Mouse (Mus musculus): ENCODE data around the gene Lyrm7.
"Not testable (repeated sequence)": the region's sequence is repeated elsewhere in the genome, so short reads cannot be mapped to it uniquely, and the experiment has no call there.

Lyrm7 gene

DNA sequence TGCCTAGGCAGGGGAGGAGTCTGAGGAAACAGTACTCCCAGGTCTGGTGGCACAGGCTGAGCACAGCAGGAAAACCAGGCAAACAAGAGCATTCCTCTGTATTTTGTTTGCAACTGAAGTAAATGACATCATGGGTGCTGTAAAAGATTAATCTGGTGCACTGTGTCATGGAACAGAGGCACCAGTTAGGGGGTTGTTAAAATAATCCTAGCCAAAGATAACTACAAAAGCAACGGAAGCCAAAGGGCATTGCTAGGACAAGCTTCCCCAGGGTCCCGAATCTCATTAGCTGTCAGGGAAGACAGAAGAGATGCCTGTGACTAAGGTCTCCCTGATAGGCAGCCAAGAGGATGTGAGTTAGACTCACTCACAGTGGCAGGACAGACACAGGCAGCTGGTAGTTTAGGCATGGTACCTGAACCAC is 20.3 kb upstream of the Lyrm7 start:
- no peak for DNase-seq (ENCODE audit: low spot score)

DNA sequence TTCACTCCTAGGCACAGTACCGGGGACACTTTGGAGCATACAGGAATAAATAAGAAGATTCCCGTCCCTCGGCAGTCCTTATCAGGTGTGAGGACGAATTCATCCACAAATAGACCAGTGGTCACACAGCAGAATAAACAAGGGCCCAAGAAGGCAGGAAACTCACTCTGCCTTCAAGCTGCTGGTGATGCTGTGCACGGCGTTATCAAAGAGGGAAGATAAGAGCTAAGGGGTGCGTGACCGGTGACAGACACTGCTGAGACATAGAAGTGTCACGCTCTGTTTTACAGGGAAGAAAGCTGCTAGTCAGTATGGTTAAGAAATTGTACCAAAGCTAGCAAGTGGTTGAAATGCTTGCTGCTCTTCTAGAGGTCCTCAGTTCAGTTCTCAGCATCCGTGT is 19.2 kb upstream of the Lyrm7 start:
- no peak for DNase-seq (ENCODE audit: low spot score)

DNA sequence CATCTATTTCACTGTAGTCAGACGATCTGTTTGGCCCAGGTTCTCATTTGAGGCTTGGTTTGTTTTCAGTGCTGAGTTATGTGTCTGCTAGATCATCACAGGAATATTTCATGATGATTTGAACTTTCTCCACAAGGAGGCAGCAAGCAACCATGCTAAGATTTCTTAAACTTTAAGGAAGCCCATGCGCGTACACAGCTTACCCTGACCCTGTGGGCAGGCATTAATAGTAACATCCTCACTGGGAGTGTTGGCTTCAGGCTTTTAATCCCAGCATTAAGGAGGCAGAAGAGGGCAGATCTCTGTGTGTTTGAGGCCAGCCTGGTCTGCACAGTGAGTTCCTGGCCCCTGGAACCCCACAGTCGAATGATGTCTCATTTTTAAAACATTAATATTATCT is 18.7 kb upstream of the Lyrm7 start:
- peak; percentile 82 for DNase-seq (ENCODE audit: low spot score)

DNA sequence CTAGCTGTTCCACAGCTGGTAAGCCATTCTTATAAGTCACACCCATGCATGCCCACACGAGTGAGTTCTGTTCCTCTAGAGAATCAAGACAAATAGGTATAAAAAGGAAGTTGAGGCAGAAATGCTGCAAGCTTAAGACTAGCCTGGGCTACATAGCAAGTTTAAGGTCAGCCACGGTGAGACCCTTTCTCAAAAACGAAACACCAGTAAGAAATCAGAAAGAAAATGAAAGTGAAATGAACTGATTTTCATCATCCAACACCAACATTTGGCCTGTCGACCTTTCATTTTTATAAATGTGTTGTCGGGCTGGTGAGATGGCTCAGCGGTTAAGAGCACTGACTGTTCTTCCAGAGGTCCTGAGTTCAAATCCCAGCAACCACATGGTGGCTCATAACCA is 18.2 kb upstream of the Lyrm7 start:
- no peak for DNase-seq (ENCODE audit: low spot score)

DNA sequence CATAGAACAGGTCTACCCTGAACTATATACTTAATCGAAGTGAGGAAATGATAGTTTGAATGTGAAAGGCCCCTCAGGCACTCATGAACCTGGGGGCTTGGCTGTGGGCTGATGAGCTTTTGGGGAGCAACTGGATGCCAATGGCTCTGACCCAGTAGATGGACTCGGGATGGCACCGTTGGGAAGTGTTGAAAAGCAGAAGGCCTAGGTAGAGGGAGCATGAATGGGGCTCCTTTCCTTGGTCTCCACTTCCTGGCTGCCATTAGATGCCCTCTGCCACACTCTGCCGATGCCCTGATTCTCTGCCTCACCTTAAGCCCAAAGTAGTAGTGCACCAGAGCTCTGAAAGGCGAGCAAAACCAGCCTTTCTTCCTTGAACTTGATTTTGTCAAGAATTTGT is 15.3 kb upstream of the Lyrm7 start:
- DNase-seq (ENCODE audit: low spot score) = no peak

DNA sequence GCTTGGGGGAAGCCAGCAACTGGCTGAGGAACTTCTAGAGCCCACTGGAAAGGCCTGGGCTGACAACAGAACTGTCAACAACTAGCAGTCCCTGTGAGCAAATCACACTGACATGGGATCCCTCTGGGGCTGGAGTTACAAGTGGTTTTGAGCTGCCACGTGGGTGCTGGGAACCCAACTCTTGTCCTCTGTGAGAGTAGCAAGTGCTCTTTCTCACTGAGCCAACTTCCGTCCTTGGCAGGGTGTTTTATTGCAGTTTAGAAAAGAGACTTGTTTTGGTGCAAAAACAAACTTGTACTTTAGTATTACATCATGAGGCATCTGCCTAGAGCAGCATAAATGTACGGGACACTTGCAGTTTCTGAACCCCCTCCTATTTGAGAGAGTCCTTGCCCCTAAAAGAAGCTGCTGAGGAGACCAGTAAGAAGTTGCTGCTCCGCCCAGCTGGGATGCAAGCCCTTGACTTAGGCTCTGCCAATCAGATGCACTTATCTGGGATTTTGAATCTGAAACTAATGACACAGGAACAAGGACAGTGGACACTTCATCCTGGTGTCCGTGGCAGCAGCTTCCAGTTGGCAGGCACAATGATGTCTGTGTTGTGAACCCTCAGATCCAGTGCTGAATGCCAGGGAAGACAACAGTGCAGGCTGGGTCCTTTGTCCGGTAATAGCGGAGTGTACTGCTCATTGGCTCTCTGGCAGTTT is 11.3 kb upstream of the Lyrm7 start:
- DNase-seq (ENCODE audit: low spot score) = no peak

DNA sequence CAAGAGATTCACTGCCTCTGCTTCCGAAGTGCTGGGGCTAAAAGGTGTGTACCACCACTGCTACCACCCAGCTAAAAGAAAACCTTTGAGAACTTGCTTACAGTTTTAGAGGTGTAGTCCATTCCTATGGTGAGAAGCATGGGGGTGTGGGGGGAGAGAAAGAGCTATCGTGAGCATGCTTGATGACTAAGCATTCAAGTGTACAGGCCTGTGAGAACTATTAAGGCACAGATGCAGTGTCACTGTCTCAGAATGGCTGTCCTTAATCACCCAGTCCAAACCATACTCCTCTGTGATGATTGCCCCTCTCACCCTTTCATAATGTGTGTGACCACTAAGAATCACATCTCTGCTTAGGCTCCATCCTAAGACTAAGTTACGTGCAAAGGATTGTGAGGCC is 8.6 kb upstream of the Lyrm7 start:
- DNase-seq (ENCODE audit: low spot score) = no peak

DNA sequence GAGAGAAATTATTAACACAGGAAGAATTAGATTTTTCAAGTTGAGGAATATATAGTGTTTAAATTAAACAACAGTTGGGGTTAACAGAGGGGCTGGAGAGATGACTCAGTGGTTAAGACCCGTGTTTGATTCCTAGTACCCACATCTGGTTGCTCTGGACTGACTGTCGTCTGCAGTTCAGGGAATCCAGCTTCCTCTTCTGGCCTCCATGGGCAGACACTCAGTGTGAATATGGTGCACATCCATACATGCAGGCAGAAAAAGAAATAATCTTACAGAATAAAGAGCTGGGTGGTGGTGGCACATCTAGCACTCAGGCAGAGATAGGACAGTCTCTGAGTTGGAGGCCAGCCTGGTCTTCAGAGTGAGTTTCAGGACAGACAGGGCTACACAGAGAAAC is 7.7 kb upstream of the Lyrm7 start:
- DNase-seq (ENCODE audit: low spot score) = no peak

DNA sequence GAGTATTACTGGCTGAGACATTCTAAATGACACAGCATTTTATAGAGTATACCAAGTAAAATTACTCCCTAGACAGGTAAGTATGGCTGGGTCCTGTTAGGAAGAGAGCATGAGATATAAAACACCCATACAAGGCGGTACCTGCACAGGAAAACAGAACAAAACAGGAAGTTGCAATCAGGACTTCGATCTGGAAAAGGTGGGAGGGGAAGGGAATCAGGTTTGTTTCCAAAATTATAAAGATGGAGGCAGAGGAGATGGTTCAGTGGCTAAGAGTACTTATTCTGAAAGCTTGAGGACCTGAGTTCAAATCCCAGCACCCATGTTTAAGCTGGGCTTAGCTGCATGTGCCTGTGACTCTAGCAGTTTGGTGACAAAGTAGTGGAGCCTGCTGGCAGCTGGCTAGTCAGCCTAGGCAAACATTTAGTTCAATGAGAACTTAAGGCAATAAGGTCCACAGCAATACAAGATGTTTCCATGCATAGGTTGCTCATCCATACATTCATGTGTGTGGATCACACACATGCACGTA is 7.3 kb upstream of the Lyrm7 start:
- no peak for DNase-seq (ENCODE audit: low spot score)

DNA sequence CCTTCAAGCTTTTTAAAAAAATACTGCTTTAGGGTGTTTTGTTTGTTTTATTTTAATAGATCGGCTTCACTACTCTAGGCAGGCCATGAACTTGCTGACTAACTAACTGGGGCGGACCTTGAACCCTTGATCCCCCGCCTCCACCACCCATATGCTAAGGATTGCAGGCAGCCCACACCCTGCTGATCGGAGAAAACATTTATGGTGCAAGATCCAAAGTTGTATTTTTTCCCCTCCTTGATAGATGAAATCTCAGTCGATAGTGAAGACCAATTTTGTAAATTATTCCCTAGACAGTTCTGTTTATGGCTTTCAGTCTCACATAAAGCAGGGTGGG is 6.3 kb upstream of the Lyrm7 start:
- DNase-seq (ENCODE audit: low spot score) = peak; percentile 51

DNA sequence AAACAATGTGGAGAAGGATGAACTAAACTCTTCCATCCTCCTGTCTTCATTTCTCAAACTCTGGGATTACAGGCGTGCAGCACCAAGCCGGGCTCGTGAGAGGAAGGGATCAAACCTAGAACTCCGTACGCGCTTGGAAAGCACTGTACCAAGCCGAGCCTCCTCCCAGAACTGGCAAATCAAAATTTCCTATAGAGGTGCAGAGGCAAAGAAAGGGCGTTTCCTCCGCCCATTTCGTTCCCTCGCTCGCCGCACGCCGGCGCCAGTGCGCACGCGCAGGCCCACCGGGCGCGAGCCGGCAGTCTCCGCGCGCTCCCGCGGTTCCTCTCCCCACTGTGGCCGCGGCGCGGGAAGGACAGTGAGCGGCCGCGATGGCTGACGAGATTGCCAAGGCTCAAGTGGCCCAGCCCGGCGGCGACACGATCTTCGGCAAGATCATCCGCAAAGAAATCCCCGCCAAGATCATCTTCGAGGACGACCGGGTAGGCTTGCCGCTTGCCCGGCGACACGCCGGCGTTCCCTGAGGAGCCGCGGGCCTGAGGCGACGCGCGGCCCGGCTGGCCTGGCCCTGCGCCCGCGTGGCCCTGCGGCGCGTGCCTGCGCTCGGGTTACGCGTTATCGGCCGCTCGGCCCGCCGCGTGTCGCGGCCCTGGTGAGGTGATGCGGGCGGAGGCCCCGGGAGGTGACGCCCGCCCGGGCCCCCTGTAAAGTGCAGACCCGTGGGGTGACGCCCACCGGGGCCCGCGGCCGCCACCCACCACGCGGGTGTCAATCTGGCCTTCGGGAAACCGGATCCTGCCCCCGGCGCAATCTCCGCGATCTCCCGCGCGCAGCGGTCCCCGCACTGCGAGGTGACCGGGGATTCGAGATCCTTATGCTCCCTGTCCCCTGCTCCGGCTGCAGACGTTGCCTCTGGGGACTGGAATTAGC is 5.7 kb upstream of the Lyrm7 start, which contains the start of gene Hint1:
Hint1 (plus strand) TSS at position 265 of the 930 bp plus-strand sequence.
- DNase-seq (ENCODE audit: low spot score) = peak; percentile 94

DNA sequence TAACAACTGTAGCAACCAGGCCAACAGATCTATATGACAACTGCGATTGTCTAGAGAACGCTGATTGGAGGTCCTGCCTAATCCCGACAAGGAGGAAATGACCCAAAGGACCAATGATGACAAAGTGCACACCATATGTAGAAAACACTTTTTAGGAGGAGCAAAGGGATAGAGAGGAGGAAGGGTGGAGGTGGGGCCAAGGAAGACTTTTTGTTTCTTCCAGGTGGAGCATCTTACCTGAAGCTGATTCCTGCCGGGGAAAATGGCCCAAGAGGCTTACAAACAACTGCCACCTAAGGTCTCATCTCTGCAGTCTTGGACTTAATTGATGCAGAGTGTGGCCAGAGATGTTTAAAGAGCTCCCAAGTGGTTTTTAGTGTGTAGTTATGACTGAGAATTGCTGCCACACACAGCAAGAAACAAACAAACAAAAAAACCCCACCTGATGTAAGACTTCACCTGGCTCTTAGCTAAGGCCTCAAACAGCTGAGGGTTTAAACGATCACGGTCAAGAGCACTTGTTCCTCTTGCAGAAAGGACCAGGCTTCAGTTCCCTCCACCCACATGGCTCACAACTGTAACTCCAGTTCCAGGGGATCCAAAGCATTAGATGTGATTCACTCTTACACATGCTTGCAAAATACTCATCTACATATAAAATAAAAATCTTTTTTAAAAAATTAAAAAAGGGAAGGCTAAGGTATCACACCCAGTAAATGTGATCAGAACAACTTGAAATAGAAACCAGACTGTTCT is 4.8 kb upstream of the Lyrm7 start:
- no peak for DNase-seq (ENCODE audit: low spot score)

DNA sequence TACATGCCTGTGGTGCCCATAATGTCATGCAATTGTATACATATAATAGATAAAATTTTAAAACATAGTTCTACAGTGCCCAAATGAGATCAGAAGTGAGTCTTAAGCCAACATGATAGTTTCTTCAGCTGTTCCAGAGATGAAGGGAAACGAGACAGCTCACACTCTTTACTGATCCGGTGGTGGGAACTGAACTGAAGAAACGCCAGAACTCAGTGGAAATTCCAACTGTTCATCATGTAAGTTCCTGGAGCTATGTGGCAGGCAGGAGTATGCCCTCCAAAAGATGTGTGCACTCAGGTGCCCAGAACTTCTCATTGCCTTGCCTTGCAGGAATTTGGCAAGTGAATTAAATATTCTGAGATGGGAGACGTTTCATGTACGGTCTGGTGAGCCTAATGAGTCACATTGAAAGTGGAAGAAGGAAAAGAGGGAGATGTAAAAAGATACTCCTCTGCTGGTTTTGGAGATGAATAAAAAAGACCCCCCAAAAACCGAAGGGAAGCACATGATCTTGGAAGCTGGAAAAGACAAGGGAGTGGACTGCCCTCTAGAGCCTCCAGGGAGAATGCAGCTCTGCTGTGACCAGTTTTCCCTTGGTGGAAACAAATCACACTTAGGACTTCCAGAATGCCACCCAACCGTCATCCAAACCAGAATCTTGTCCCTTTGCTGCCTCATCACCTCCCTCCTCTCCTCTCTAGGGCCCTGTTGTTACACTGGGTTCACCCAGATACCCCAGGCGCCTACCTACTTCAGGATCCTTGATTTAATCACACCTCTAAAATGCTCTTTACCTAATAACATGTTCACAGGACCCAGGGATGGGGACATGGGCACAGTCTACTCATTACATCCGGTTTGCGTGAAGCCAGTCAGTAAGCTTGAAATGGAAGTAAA is 2.2 kb upstream of the Lyrm7 start:
- DNase-seq (ENCODE audit: low spot score) = peak; percentile 82

DNA sequence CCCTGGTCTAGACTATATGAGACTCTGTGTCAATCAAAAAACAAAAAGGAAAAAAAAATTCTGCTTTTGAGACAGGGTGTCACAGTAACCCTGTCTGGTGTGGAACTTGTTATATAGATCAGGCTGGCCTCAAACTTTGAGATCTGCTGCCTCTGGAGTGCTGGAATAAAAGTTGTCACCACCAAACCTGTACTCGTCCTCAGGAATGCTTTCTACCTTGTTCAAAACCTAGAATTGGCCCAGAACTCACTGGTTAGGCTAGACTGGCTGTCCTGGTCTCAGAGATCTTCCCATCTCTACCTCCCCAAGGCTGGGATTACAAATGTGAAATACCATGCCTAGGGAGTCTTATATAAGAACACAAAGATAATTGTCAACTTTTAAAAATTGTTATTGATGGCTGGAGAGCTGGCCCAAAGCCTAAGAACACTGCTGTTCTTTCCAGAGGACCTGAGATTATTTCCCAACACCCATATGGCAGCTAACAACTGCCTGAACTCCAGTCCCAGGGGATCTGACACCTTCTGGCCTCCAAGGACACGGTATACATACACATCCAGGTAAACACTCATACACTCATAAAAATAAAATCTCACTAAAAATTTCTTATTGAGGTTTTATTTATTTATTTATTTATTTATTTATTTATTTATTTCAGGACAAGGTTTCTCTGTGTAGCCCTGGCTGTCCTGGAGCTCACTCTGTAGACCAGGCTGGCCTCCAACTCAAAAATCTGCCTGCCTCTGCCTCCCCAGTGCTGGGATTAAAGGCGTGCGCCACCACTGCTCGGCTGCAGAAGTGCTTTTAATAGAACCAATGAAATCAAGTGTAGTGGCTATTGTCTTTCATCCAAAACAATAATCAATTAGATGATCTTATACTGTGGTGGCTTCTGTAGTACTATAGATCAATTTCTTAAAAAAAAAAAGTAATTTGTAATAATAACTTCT is 1.0 kb upstream of the Lyrm7 start:
- DNase-seq (ENCODE audit: low spot score) = no peak

DNA sequence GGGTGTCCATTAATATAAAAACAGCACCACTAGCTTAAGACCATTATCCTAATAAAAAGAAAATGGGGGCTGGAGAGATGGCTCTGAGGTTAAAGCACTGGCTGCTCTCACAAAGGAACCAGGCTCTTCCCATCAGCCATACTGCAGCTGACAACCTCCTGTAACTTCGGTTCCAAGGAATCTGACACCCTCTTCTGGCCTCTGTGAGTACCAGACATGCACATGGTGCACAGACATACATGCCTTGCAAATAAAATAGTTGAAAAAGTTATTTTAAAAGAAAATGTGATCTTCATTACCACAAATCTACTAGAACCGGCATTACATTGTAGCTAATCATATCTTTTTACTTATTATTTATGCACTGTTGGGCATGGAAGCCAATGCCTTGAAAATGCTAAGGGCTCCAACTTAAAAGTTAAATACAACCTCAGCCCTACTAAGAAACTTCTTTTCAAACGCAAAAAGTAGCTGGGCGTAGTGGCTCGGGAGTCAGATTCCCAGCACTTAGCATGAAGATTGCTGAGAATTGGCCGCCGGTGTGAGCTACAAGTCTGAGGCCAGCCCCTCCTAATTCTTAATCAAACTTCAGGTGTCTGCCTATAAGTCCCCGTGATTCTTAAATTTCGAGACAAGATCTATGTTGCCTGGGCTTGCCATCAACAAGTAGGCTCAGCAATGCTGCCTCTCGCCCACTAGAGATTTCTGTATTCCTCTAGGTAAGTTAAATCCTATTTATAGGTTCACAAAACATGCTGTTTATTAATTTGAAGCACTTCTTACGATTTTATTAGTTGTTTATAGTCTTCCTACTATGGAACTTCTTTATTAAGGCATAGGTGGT is 1.2 kb downstream of the Lyrm7 start:
- DNase-seq (ENCODE audit: low spot score) = peak; percentile 39

DNA sequence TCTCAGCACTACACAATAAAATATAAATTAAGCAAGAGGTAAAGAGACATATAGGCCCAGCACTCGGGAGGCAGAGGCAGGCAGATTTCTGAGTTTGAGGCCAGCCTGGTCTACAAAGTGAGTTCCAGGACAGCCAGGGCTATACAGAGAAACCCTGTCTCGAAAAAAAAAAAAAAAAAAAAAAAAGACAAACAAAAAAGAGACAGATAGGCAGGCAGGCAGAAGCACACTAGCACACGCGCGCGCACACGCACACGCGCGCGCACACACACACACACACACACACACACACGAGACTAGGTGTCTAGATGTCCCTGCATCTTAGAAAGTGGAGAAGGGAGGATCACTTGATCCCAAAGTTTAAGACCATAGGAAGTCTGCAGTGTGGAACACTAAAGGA is 1.8 kb downstream of the Lyrm7 start:
- not testable (repeated sequence) for DNase-seq (ENCODE audit: low spot score)

DNA sequence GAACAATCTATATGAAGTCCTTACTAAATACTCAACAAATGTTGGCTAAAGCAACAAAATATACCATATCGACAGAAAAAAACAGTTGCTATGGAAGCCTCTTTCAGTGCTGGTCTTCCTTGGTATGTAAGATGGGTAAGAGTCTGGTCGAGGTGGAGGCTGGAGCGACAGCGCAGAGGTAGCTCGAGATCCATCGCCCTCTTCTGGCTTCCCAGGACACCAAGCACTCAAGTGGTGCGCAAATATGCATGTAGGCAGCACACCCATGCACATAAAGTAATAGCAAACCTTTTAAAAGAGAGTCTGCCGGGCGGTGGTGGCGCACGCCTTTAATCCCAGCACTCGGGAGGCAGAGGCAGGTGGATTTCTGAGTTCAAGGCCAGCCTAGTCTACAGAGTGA is 9.1 kb downstream of the Lyrm7 start:
- DNase-seq (ENCODE audit: low spot score) = no peak

DNA sequence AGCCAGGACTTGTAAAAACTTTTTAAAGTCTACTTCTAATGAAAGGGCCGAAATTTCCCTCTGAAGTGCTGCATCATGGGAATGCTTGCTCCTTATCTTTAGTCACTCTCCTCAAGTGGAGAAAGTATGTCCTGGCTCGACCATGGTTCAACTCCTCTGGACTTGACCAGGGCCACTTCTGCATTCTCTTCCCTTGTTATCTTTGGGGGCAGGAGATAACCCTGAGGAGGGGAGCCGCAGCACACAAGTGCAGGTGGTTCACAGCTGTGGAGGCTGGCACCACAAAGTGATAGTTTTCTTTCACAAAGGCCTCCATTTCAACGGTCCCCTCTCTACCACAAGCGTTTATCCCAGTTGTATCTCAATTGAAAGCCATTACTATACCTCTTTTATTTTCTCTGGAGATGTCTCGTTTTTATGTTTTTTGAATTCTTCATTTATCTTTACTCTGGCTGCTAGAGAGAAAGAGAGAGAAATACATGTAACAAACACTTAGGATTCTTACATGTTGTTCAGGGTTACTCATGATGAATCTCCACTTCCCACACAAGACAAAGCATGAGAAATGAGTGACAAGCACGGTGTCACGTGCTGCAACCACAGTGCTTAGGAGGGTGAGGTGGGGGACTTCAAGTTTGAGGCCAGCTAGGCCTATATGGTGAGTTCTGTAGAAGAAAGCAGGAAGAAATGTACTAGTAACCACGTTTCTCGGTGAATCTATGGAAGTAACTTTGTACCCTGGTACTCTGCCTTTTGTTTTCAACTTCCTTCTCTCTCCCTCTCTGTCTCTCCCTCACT is 10.6 kb downstream of the Lyrm7 start:
- no peak for DNase-seq (ENCODE audit: low spot score)

Measured in retina, embryonic 14.5 days (tissue).